Mouse (Mus musculus) liver, embryonic 14.5 days (tissue): ENCODE measurements around the gene Cldn16.

Source experiments
- CTCF ChIP-seq: IDR thresholded peaks from 2 replicates; pipeline ENCODE4 v1.5.1; 2016; ENCODE audit warnings: antibody characterized with exemption, low read depth, control low read depth
- EP300 ChIP-seq: IDR thresholded peaks from 2 replicates; pipeline ENCODE4 v1.6.1; 2016; ENCODE audit warnings: antibody characterized with exemption, low read depth

- TF ChIP-seq CTCF: no peak
- TF ChIP-seq EP300: no peak
Observed at GRCm38 (mm10) chr16:26471254-26471653, 8.3 kb downstream of the Cldn16 start.
